Mouse (Mus musculus) midbrain, embryonic 16.5 days (tissue): ENCODE results near the gene Spcs3. TPM values are rescaled to one million over a fixed set of nuclear protein-coding genes. Genes with fewer than 3 reads are reported as not detected.

Experiments used
- ATAC-seq: fragments of 200-750 bp; cut with Nextera tagmentation; 2 replicates; pipeline ENCODE4 v1.8.0; 2017; ENCODE audit warnings: moderate TSS enrichment
- H3K27ac ChIP-seq: fragments of 300-500 bp; sonication (generic); 2 replicates; pipeline ENCODE4 v1.5.1; 2014; ENCODE audit warnings: mild to moderate bottlenecking, low read length, mixed read lengths
- H3K27me3 ChIP-seq: fragments of 300-500 bp; sonication (generic); 2 replicates; pipeline ENCODE4 v1.6.1; 2014; ENCODE audit warnings: low read depth, low read length, mixed read lengths; ENCODE audit not compliant: control insufficient read depth, insufficient read depth
- H3K36me3 ChIP-seq: fragments of 300-500 bp; sonication (generic); 2 replicates; pipeline ENCODE4 v1.6.1; 2014; ENCODE audit warnings: mild to moderate bottlenecking, low read length, moderate library complexity, mixed read lengths; ENCODE audit not compliant: control insufficient read depth, insufficient read depth
- H3K4me1 ChIP-seq: fragments of 300-500 bp; sonication (generic); 2 replicates; pipeline ENCODE4 v1.6.1; 2014; ENCODE audit warnings: mild to moderate bottlenecking, low read length, mixed read lengths; ENCODE audit not compliant: control insufficient read depth, insufficient read depth
- H3K4me2 ChIP-seq: fragments of 300-500 bp; sonication (generic); 2 replicates; pipeline ENCODE4 v1.6.1; 2014; ENCODE audit warnings: mild to moderate bottlenecking, low read length, mixed read lengths
- H3K4me3 ChIP-seq: fragments of 300-500 bp; sonication (generic); 2 replicates; pipeline ENCODE4 v1.5.1; 2014; ENCODE audit warnings: low read depth, mild to moderate bottlenecking, low read length, moderate library complexity, mixed read lengths
- H3K9ac ChIP-seq: fragments of 300-500 bp; sonication (generic); 2 replicates; pipeline ENCODE4 v1.6.1; 2014; ENCODE audit warnings: low read depth, low read length, mixed read lengths
- H3K9me3 ChIP-seq: fragments of 300-500 bp; sonication (generic); replicated peaks from 2 replicates; pipeline ENCODE4 v1.6.1; 2014; ENCODE audit warnings: mild to moderate bottlenecking, low read length, mixed read lengths; ENCODE audit not compliant: control insufficient read depth, poor library complexity, severe bottlenecking
- WGBS: fragments of 180-500 bp; shearing (Covaris S2); extraction: QIAGEN DNeasy Blood & Tissue Kit; methylation state at CpG from one replicate; pipeline ENCODE4 v1.1.7; 2014; 5-methylcytosine and 5-hydroxymethylcytosine counted together
- polyA plus RNA-seq: library from polyadenylated mRNA; unstranded; fragments of >200 nt; fragmentation: Nextera tagmentation; extraction: Ambion mirVana; gene quantifications from 2 replicates; pipeline ENCODE4 v1.2.1, GENCODE M21; 2015

The Spcs3 gene
- polyA plus RNA-seq, 1 experiment from 2014 or later: 50.4 TPM

- Histone ChIP-seq H3K27ac (no peak overlapping the region), H3K9ac (no peak overlapping the region), H3K9me3 (no peaks in the 10 kb centered on the region), H3K4me3 (no peak overlapping the region), H3K36me3 (no peaks in the 10 kb centered on the region), H3K27me3 (no peaks in the 10 kb centered on the region), H3K4me2 (no peak overlapping the region), H3K4me1 (no peaks in the 10 kb centered on the region)
- no peak for ATAC-seq
- 67% methylated on average over 6 of the region's 6 CpGs for WGBS
Observed at GRCm38 (mm10) chr8:54548383-54548782, 18.6 kb upstream of the Spcs3 start.

DNA sequence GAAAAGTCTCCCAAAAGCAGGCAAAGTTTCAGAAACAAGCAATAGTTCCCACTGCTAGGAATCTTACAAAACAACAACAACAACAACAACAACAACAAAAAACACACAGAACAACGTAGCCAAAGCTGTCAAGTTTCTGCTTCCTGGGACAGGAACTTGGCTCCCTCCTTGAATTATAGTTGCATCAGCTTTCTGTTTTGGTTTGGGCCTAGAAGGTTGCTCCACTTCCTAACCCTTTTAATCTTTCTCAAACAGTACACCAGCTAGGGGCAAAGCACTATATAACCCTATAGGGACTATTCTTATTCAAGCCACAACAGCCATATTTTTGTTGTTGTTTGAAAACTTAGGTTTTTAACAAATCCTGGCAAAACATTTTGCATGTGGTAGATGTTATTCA, 11.5 kb upstream of the Spcs3 start:
- no peak overlapping the region for H3K9ac ChIP-seq
- WGBS: 79% methylated on average over 1 of the region's 1 CpGs
- no peak overlapping the region for H3K4me3 ChIP-seq

GRCm38 (mm10) chr8:54537285-54537684, 7.5 kb upstream of the Spcs3 start:
- no peak overlapping the region for H3K27ac ChIP-seq
- H3K4me3 ChIP-seq: no peak overlapping the region
- no peak overlapping the region for H3K9ac ChIP-seq
- no peak overlapping the region for H3K4me2 ChIP-seq
- 95% methylated on average over 3 of the region's 3 CpGs for WGBS
- no peaks in the 10 kb centered on the region for H3K36me3 ChIP-seq
- no peak for ATAC-seq
- H3K4me1 ChIP-seq: no peaks in the 10 kb centered on the region
- no peaks in the 10 kb centered on the region for H3K9me3 ChIP-seq
- H3K27me3 ChIP-seq: no peaks in the 10 kb centered on the region

More for the DNA sequence above, 11.5 kb upstream of the Spcs3 start:
- no peaks in the 10 kb centered on the region for H3K4me1 ChIP-seq
- H3K27ac ChIP-seq: no peak overlapping the region
- H3K27me3 ChIP-seq: no peaks in the 10 kb centered on the region
- no peaks in the 10 kb centered on the region for H3K9me3 ChIP-seq
- H3K4me2 ChIP-seq: no peak overlapping the region
- no peaks in the 10 kb centered on the region for H3K36me3 ChIP-seq
- ATAC-seq: no peak

- no peak overlapping the region for H3K4me3 ChIP-seq
- H3K27ac ChIP-seq: no peak overlapping the region
- H3K4me2 ChIP-seq: no peak overlapping the region
- no peak overlapping the region for H3K9ac ChIP-seq
- no peaks in the 10 kb centered on the region for H3K9me3 ChIP-seq
- H3K36me3 ChIP-seq: no peaks in the 10 kb centered on the region
- peaks cover 3% of the 10 kb centered on the region; the same call in 1 of the 2 replicates for H3K4me1 ChIP-seq
- no peak for ATAC-seq
- WGBS: 88% methylated on average over 5 of the region's 5 CpGs
- no peaks in the 10 kb centered on the region for H3K27me3 ChIP-seq
Observed at GRCm38 (mm10) chr8:54535172-54535571, 5.4 kb upstream of the Spcs3 start.

DNA sequence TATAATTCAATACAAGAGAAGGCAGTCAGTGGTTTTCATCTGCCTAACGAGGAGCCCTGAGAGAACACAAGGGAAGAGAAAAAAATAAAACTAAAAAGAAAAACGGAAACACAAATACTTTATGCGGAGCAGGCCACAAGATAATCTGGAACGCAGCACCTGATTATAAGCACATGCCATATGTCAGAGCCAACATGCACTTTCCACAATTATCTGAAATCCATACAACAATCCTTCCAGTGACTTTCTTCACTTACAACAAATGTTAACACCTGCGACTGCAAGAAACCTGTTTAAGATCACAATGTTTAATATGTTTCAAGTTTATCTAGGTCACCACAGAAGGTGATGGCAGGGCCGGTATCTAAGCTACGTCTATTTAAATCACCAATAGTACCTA, 1.2 kb downstream of the Spcs3 start:
- 61% methylated on average over 7 of the region's 7 CpGs for WGBS
- no peak for ATAC-seq
- Histone ChIP-seq H3K27ac (no peak overlapping the region), H3K27me3 (no peaks in the 10 kb centered on the region), H3K9ac (peak overlapping the region; percentile 93), H3K36me3 (no peaks in the 10 kb centered on the region), H3K4me2 (peak overlapping the region; percentile 72), H3K4me3 (peak overlapping the region; percentile 97), H3K4me1 (peaks cover 21% of the 10 kb centered on the region), H3K9me3 (no peaks in the 10 kb centered on the region)

DNA sequence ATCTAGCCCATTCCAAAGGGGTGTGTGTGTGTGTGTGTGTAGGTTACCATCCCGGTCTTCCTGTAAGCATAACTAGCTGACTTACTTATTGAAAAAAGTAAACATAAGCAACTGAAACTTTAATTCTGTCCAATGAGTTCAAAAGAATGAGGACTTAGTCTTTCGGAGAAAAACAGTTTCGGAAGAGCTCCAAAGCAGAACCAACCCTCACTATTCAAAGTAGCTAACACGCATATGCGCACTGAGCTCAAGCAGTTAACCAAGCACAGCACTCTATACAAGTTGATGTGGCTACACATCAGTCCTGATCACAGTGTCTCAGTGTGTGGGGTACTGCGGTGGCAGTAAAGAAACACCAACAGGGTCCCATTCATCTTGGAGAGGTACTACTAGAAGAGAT, 3.1 kb downstream of the Spcs3 start:
- peaks cover 5% of the 10 kb centered on the region; the same call in 1 of the 2 replicates for H3K36me3 ChIP-seq
- no peak overlapping the region for H3K4me3 ChIP-seq
- H3K9me3 ChIP-seq: no peaks in the 10 kb centered on the region
- H3K9ac ChIP-seq: no peak overlapping the region
- no peaks in the 10 kb centered on the region for H3K27me3 ChIP-seq
- no peak for ATAC-seq
- peaks cover 21% of the 10 kb centered on the region for H3K4me1 ChIP-seq
- H3K4me2 ChIP-seq: no peak overlapping the region
- 97% methylated on average over 6 of the region's 6 CpGs for WGBS
- H3K27ac ChIP-seq: no peak overlapping the region

GRCm38 (mm10) chr8:54525606-54526005, 4.2 kb downstream of the Spcs3 start:
- 89% methylated on average over 2 of the region's 2 CpGs for WGBS
- Histone ChIP-seq H3K36me3 (peaks cover 9% of the 10 kb centered on the region; the same call in 1 of the 2 replicates), H3K27ac (no peak overlapping the region), H3K4me3 (no peak overlapping the region), H3K4me1 (peaks cover 21% of the 10 kb centered on the region), H3K9ac (no peak overlapping the region), H3K4me2 (no peak overlapping the region), H3K9me3 (no peaks in the 10 kb centered on the region), H3K27me3 (no peaks in the 10 kb centered on the region)
- no peak for ATAC-seq

DNA sequence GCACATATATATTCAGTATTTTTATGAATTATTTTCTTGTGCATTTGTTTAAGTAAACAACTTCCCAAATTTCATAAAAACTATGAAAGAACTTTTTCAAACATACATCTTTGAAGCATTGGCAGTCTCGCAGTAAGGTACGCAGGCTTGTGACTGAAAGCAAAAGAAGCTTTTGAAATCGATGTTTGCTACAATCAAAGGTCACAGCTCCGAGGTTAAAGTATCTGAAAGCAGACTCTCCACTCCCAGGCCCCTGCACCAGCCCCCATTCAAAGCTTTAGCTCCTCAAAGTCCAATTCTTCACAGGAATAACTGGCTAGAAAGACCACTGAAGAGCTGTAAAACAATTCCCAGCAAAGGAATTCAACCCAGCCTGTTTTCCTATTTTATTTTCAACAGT, 9.3 kb downstream of the Spcs3 start:
- Histone ChIP-seq H3K9me3 (no peaks in the 10 kb centered on the region), H3K4me1 (no peaks in the 10 kb centered on the region), H3K36me3 (peaks cover 9% of the 10 kb centered on the region; the same call in 1 of the 2 replicates), H3K27ac (no peak overlapping the region), H3K4me3 (no peak overlapping the region), H3K4me2 (no peak overlapping the region), H3K9ac (no peak overlapping the region), H3K27me3 (no peaks in the 10 kb centered on the region)
- 67% methylated on average over 4 of the region's 4 CpGs for WGBS
- no peak for ATAC-seq

GRCm38 (mm10) chr8:54518756-54519460, 10.9 kb downstream of the Spcs3 start:
- 85% methylated on average over 10 of the region's 10 CpGs for WGBS
- Histone ChIP-seq H3K9me3 (no peaks in the 10 kb centered on the region), H3K4me3 (no peak overlapping the region), H3K9ac (no peak overlapping the region), H3K27me3 (no peaks in the 10 kb centered on the region), H3K4me2 (no peak overlapping the region), H3K36me3 (peaks cover 9% of the 10 kb centered on the region; the same call in 1 of the 2 replicates), H3K27ac (no peak overlapping the region), H3K4me1 (no peaks in the 10 kb centered on the region)
- no peak for ATAC-seq
